Mouse (Mus musculus) midbrain, embryonic 13.5 days (tissue): ENCODE results near the gene Cyth4. TPM values are rescaled to one million over a fixed set of nuclear protein-coding genes. Genes with fewer than 3 reads are reported as not detected.

Experiments
- ATAC-seq: fragments of 200-750 bp; cut with Nextera tagmentation; 2 replicates; pipeline ENCODE4 v1.8.0; 2017; ENCODE audit warnings: mild to moderate bottlenecking, moderate TSS enrichment, moderate library complexity
- H3K27ac ChIP-seq: fragments of 300-500 bp; sonication (generic); 2 replicates; pipeline ENCODE4 v1.5.1; 2015; ENCODE audit warnings: inconsistent platforms, mild to moderate bottlenecking, moderate library complexity
- H3K27me3 ChIP-seq: fragments of 300-500 bp; sonication (generic); 2 replicates; pipeline ENCODE4 v1.6.1; 2015; ENCODE audit warnings: mild to moderate bottlenecking, inconsistent platforms
- H3K36me3 ChIP-seq: fragments of 300-500 bp; sonication (generic); 2 replicates; pipeline ENCODE4 v1.6.1; 2015; ENCODE audit warnings: mild to moderate bottlenecking, inconsistent platforms
- H3K4me1 ChIP-seq: fragments of 300-500 bp; sonication (generic); replicated peaks from 2 replicates; pipeline ENCODE4 v1.6.1; 2015; ENCODE audit warnings: inconsistent platforms
- H3K4me2 ChIP-seq: fragments of 300-500 bp; sonication (generic); replicated peaks from 2 replicates; pipeline ENCODE4 v1.6.1; 2015; ENCODE audit warnings: moderate library complexity, mild to moderate bottlenecking, inconsistent platforms
- H3K4me3 ChIP-seq: fragments of 300-500 bp; sonication (generic); replicated peaks from 2 replicates; pipeline ENCODE4 v1.5.1; 2015; ENCODE audit warnings: mild to moderate bottlenecking, inconsistent platforms
- H3K9ac ChIP-seq: fragments of 300-500 bp; sonication (generic); replicated peaks from 2 replicates; pipeline ENCODE4 v1.6.1; 2015; ENCODE audit warnings: mild to moderate bottlenecking, inconsistent platforms
- H3K9me3 ChIP-seq: fragments of 300-500 bp; sonication (generic); 2 replicates; pipeline ENCODE4 v1.6.1; 2016; ENCODE audit warnings: mild to moderate bottlenecking, inconsistent platforms
- WGBS: fragments of 180-500 bp; shearing (Covaris S2); methylation state at CpG from one replicate; pipeline ENCODE4 v1.1.7; 2015; 5-methylcytosine and 5-hydroxymethylcytosine counted together
- polyA plus RNA-seq: library from polyadenylated mRNA; unstranded; fragments of >200 nt; fragmentation: Nextera tagmentation; extraction: Ambion mirVana; gene quantifications from 2 replicates; pipeline ENCODE4 v1.2.1, GENCODE M21; 2015

Gene Cyth4
- polyA plus RNA-seq, 1 experiment from 2014 or later, result 5.8 TPM

DNA sequence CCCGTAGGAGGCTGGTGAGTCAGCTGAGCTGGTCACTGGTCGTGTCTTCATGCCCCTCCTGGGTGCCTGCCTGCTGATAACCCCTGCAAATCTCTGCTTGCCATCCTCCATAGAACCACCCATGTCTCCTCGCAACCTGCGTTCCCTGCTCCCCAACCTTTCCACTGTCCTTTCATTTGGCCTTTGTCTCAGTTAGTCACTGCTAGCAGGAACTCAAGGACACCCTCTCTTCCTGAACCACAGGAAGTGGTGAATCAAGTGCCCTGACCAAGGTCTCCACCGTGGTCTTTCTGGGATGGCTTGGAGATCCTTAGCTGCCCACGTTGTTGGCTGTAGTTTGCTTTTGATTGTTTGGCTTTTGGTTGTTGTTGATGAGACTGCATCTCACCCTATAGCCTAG lies 4.3 kb downstream of the Cyth4 start:
- H3K36me3 ChIP-seq, result no peaks in the 10 kb centered on the region
- H3K4me2 ChIP-seq, result no peak overlapping the region
- no peak overlapping the region for H3K4me3 ChIP-seq
- 82% methylated on average over 6 of the region's 6 CpGs for WGBS
- H3K9ac ChIP-seq, result no peak overlapping the region
- H3K4me1 ChIP-seq, result 0 out of 2 replicates have a peak, but pooled peaks cover 7% of the 10 kb centered on the region
- no peaks in the 10 kb centered on the region for H3K27me3 ChIP-seq
- no peak for ATAC-seq
- no peak overlapping the region for H3K27ac ChIP-seq
- H3K9me3 ChIP-seq, result no peaks in the 10 kb centered on the region

- Histone ChIP-seq H3K9me3 (no peaks in the 10 kb centered on the region), H3K36me3 (no peaks in the 10 kb centered on the region), H3K4me1 (0 out of 2 replicates have a peak, but pooled peaks cover 7% of the 10 kb centered on the region), H3K4me2 (no peak overlapping the region), H3K27me3 (no peaks in the 10 kb centered on the region), H3K9ac (no peak overlapping the region), H3K4me3 (no peak overlapping the region), H3K27ac (no peak overlapping the region)
- ATAC-seq, result no peak
- WGBS, result 82% methylated on average over 6 of the region's 6 CpGs
These were observed 7.4 kb downstream of the Cyth4 start for GRCm38 (mm10) chr15:78604255-78604654.

GRCm38 (mm10) chr15:78605371-78605791 lies 8.5 kb downstream of the Cyth4 start:
- no peak overlapping the region for H3K9ac ChIP-seq
- H3K4me2 ChIP-seq, result no peak overlapping the region
- H3K27ac ChIP-seq, result no peak overlapping the region
- H3K9me3 ChIP-seq, result no peaks in the 10 kb centered on the region
- no peaks in the 10 kb centered on the region for H3K36me3 ChIP-seq
- peaks cover 3% of the 10 kb centered on the region; the same call in 1 of the 2 replicates for H3K27me3 ChIP-seq
- H3K4me3 ChIP-seq, result no peak overlapping the region
- WGBS, result 48% methylated on average over 3 of the region's 3 CpGs
- ATAC-seq, result no peak
- H3K4me1 ChIP-seq, result peaks cover 8% of the 10 kb centered on the region

GRCm38 (mm10) chr15:78606059-78606458 lies 9.2 kb downstream of the Cyth4 start:
- no peak overlapping the region for H3K9ac ChIP-seq
- no peaks in the 10 kb centered on the region for H3K9me3 ChIP-seq
- no peak overlapping the region for H3K4me3 ChIP-seq
- no peak overlapping the region for H3K4me2 ChIP-seq
- peaks cover 3% of the 10 kb centered on the region; the same call in 1 of the 2 replicates for H3K27me3 ChIP-seq
- H3K27ac ChIP-seq, result no peak overlapping the region
- ATAC-seq, result no peak
- no peaks in the 10 kb centered on the region for H3K36me3 ChIP-seq
- H3K4me1 ChIP-seq, result peaks cover 15% of the 10 kb centered on the region
- 86% methylated on average over 6 of the region's 6 CpGs for WGBS

- Histone ChIP-seq H3K36me3 (no peaks in the 10 kb centered on the region), H3K27ac (no peak overlapping the region), H3K9ac (no peak overlapping the region), H3K27me3 (peaks cover 3% of the 10 kb centered on the region; the same call in 1 of the 2 replicates), H3K4me2 (no peak overlapping the region), H3K4me3 (no peak overlapping the region), H3K4me1 (peaks cover 19% of the 10 kb centered on the region), H3K9me3 (no peaks in the 10 kb centered on the region)
- no peak for ATAC-seq
- 88% methylated on average over 4 of the region's 4 CpGs for WGBS
These were observed 10.6 kb downstream of the Cyth4 start for GRCm38 (mm10) chr15:78607463-78607862.

- 41% methylated on average over 12 of the region's 12 CpGs for WGBS
- peak overlapping the region; percentile 47; the same call in 1 of the 2 replicates for H3K27ac ChIP-seq
- H3K4me1 ChIP-seq, result peaks cover 12% of the 10 kb centered on the region
- no peak overlapping the region for H3K4me2 ChIP-seq
- H3K27me3 ChIP-seq, result peaks cover 3% of the 10 kb centered on the region; the same call in 1 of the 2 replicates
- H3K9me3 ChIP-seq, result no peaks in the 10 kb centered on the region
- no peak overlapping the region for H3K4me3 ChIP-seq
- peak; percentile 34; the same call in 1 of the 2 replicates for ATAC-seq
- no peaks in the 10 kb centered on the region for H3K36me3 ChIP-seq
- 0 out of 2 replicates have a peak overlapping the region, but pooled peaks have one; percentile 42 for H3K9ac ChIP-seq
These were observed 14.0 kb downstream of the Cyth4 start for GRCm38 (mm10) chr15:78610705-78611462.

GRCm38 (mm10) chr15:78614536-78614935 lies 17.7 kb downstream of the Cyth4 start:
- H3K27me3 ChIP-seq, result peaks cover 3% of the 10 kb centered on the region; the same call in 1 of the 2 replicates
- WGBS, result 88% methylated on average over 7 of the region's 7 CpGs

GRCm38 (mm10) chr15:78616973-78617372 lies 20.1 kb downstream of the Cyth4 start:
- Histone ChIP-seq H3K9ac (no peak overlapping the region), H3K27ac (no peak overlapping the region), H3K27me3 (0 out of 2 replicates have a peak, but pooled peaks cover 14% of the 10 kb centered on the region), H3K4me3 (no peak overlapping the region), H3K4me1 (no peaks in the 10 kb centered on the region), H3K9me3 (no peaks in the 10 kb centered on the region), H3K36me3 (no peaks in the 10 kb centered on the region), H3K4me2 (no peak overlapping the region)
- no peak for ATAC-seq
- WGBS, result 78% methylated on average over 2 of the region's 2 CpGs

More at GRCm38 (mm10) chr15:78614536-78614935, 17.7 kb downstream of the Cyth4 start:
- Histone ChIP-seq H3K4me3 (no peak overlapping the region), H3K4me1 (peaks cover 12% of the 10 kb centered on the region), H3K9me3 (no peaks in the 10 kb centered on the region), H3K36me3 (no peaks in the 10 kb centered on the region), H3K27ac (no peak overlapping the region), H3K4me2 (no peak overlapping the region), H3K9ac (no peak overlapping the region)
- ATAC-seq, result no peak

- Histone ChIP-seq H3K9me3 (no peaks in the 10 kb centered on the region), H3K27me3 (0 out of 2 replicates have a peak, but pooled peaks cover 17% of the 10 kb centered on the region), H3K4me3 (no peak overlapping the region), H3K36me3 (no peaks in the 10 kb centered on the region), H3K4me2 (no peak overlapping the region), H3K27ac (no peak overlapping the region), H3K9ac (no peak overlapping the region), H3K4me1 (peaks cover 10% of the 10 kb centered on the region)
- 7% methylated on average over 5 of the region's 5 CpGs for WGBS
- ATAC-seq, result peak; percentile 65
These were observed 26.6 kb downstream of the Cyth4 start for GRCm38 (mm10) chr15:78623426-78623825.

DNA sequence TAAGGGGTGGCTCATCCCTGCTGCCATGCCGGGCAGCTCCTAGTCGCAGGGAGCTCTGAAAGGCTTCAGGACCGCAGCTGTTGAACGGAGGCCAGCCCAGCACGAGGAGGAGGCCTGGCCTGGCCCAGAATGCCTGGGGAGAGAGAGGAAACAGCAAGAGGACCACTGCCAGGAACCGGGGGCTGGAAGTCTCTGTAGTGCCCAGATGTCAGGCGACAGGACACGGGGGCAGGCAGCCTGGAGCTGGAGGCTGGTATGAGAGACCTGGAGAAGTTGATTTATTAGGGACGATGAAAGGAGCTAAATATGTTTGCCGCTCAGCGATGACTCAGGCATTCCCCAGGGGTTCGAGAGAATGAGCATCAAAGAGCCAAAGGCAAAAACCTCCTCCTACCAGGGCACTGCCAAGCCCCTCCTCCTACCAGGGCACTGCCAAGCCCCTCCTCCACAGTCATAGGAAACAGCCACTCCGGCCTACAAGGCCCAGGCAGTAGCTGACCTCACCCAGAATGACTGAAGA lies 27.6 kb downstream of the Cyth4 start:
- no peak overlapping the region for H3K4me3 ChIP-seq
- peaks cover 10% of the 10 kb centered on the region for H3K4me1 ChIP-seq
- H3K4me2 ChIP-seq, result no peak overlapping the region
- no peaks in the 10 kb centered on the region for H3K9me3 ChIP-seq
- peak; percentile 37 for ATAC-seq
- H3K9ac ChIP-seq, result no peak overlapping the region
- WGBS, result 56% methylated on average over 13 of the region's 13 CpGs
- H3K27ac ChIP-seq, result peak overlapping the region; percentile 12; the same call in 1 of the 2 replicates
- H3K36me3 ChIP-seq, result no peaks in the 10 kb centered on the region
- 0 out of 2 replicates have a peak, but pooled peaks cover 17% of the 10 kb centered on the region for H3K27me3 ChIP-seq

- Histone ChIP-seq H3K4me3 (no peak overlapping the region), H3K4me2 (no peak overlapping the region), H3K27ac (0 out of 2 replicates have a peak overlapping the region, but pooled peaks have one; percentile 12), H3K27me3 (0 out of 2 replicates have a peak, but pooled peaks cover 16% of the 10 kb centered on the region), H3K4me1 (peaks cover 10% of the 10 kb centered on the region), H3K36me3 (no peaks in the 10 kb centered on the region), H3K9ac (no peak overlapping the region), H3K9me3 (no peaks in the 10 kb centered on the region)
- WGBS, result 85% methylated on average over 3 of the region's 3 CpGs
- ATAC-seq, result no peak
These were observed 28.1 kb downstream of the Cyth4 start for GRCm38 (mm10) chr15:78624961-78625360.

DNA sequence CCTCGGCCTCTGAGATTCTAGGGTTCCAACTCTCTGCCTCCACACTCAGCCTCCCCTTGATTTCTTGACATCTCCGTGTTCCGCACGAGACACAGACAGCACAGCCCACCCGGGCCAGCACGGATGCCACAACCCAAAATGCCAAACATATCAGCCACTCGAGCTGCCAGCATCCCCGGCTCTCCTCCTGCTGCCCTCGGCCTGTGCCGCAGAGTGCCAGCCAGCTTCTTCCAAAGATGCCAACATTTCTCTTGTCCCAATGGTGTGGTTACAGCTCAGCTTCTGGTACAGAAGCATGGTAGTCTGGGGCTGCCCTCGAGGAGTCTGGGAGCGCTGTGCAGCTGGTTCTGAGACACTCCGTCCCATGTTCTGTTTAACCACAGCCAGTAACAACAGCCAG lies 29.4 kb downstream of the Cyth4 start:
- ATAC-seq, result no peak
- 90% methylated on average over 13 of the region's 13 CpGs for WGBS

More for the DNA sequence above, 29.4 kb downstream of the Cyth4 start:
- H3K4me2 ChIP-seq, result no peak overlapping the region
- no peaks in the 10 kb centered on the region for H3K9me3 ChIP-seq
- 0 out of 2 replicates have a peak, but pooled peaks cover 4% of the 10 kb centered on the region for H3K27me3 ChIP-seq
- H3K36me3 ChIP-seq, result no peaks in the 10 kb centered on the region
- no peak overlapping the region for H3K9ac ChIP-seq
- peaks cover 18% of the 10 kb centered on the region for H3K4me1 ChIP-seq
- no peak overlapping the region for H3K4me3 ChIP-seq
- no peak overlapping the region for H3K27ac ChIP-seq
